Mouse (Mus musculus) megakaryocyte-erythroid progenitor cell, adult 5-6 weeks (primary cell): ENCODE measurements around the gene Rab37. TPM values are rescaled to one million over a fixed set of nuclear protein-coding genes. Genes with fewer than 3 reads are reported as not detected.
A peak's percentile ranks its signal among the peaks of the same experiment; 100 is the strongest.

ENCODE experiments used
- ATAC-seq: replicated peaks from 2 replicates; pipeline ENCODE4 v1.8.0; 2016; ENCODE audit warnings: mild to moderate bottlenecking, inconsistent platforms; ENCODE audit not compliant: severe bottlenecking, poor library complexity, low FRiP score, low TSS enrichment
- total RNA-seq, 2 experiments: library from RNA; stranded (forward) in 1 of 2; stranded (reverse) in 1 of 2; fragments of 200-1000, 215-1000 nt in 1 of 2; fragments of >200 nt in 1 of 2; fragmentation: Nextera tagmentation in 1 of 2; gene quantifications; 2 replicates each; pipeline ENCODE4 v1.2.3; 2014 to 2017

Rab37 gene
- total RNA-seq, 2 experiments from 2014 or later = 23.5 to 34.3 TPM

- no peak for ATAC-seq
These were observed 21.0 kb downstream of the Rab37 start for GRCm38 (mm10) chr11:115112196-115112595.

- ATAC-seq = no peak
These were observed 28.2 kb downstream of the Rab37 start for GRCm38 (mm10) chr11:115119409-115119808.

- no peak for ATAC-seq
These were observed 37.3 kb downstream of the Rab37 start for GRCm38 (mm10) chr11:115128483-115128882.

- no peak for ATAC-seq
These were observed 38.4 kb downstream of the Rab37 start for GRCm38 (mm10) chr11:115129508-115130126.

- ATAC-seq = no peak
These were observed 40.6 kb downstream of the Rab37 start for GRCm38 (mm10) chr11:115131768-115132381.

- ATAC-seq = no peak
These were observed 42.6 kb downstream of the Rab37 start, which contains the start of gene Cd300lf for GRCm38 (mm10) chr11:115133800-115134199. Gene Cd300lf, minus strand, starts transcription at chr11:115133992.

- ATAC-seq = no peak
These were observed 47.5 kb downstream of the Rab37 start for GRCm38 (mm10) chr11:115138597-115139262.

- ATAC-seq = no peak
These were observed 50.7 kb downstream of the Rab37 start for GRCm38 (mm10) chr11:115141970-115142369.

- ATAC-seq = no peak
These were observed 56.6 kb downstream of the Rab37 start for GRCm38 (mm10) chr11:115147813-115148212.

GRCm38 (mm10) chr11:115150741-115151254 lies 59.6 kb downstream of the Rab37 start:
- no peak for ATAC-seq

GRCm38 (mm10) chr11:115151755-115152429 lies 60.7 kb downstream of the Rab37 start:
- ATAC-seq = no peak

- no peak for ATAC-seq
These were observed 61.9 kb downstream of the Rab37 start for GRCm38 (mm10) chr11:115153088-115153487.

GRCm38 (mm10) chr11:115153699-115154292 lies 62.6 kb downstream of the Rab37 start:
- peak; percentile 95 for ATAC-seq

GRCm38 (mm10) chr11:115155053-115155634 lies 63.9 kb downstream of the Rab37 start:
- ATAC-seq = no peak

GRCm38 (mm10) chr11:115157933-115158719 lies 66.9 kb downstream of the Rab37 start:
- ATAC-seq = no peak

GRCm38 (mm10) chr11:115160016-115160797 lies 69.0 kb downstream of the Rab37 start:
- ATAC-seq = no peak

GRCm38 (mm10) chr11:115160883-115161577 lies 69.8 kb downstream of the Rab37 start:
- no peak for ATAC-seq
